Mouse (Mus musculus): ENCODE measurements around the gene Sox5. TPM values are rescaled to one million over a fixed set of nuclear protein-coding genes. Genes with fewer than 3 reads are reported as not detected.
"Not testable (repeated sequence)": the region's sequence is repeated elsewhere in the genome, so short reads cannot be mapped to it uniquely, and the experiment has no call there.

Gene Sox5
- polyA plus RNA-seq, 1 experiment from 2014 or later: 55.3 TPM

GRCm38 (mm10) chr6:144236581-144236980, 545.2 kb downstream of the Sox5 start:
- 49% methylated on average over 11 of the region's 11 CpGs for WGBS
- Histone ChIP-seq H3K4me2 (replicated peaks) (no peak overlapping the region), H3K4me1 (no peaks in the 10 kb centered on the region), H3K9me3 (no peaks in the 10 kb centered on the region), H3K36me3 (no peaks in the 10 kb centered on the region), H3K27ac (no peak overlapping the region), H3K9ac (no peak overlapping the region), H3K27me3 (no peaks in the 10 kb centered on the region), H3K4me3 (no peak overlapping the region)
- ATAC-seq (ENCODE audit: insufficient number of reproducible peaks, insufficient read depth, low FRiP score, low TSS enrichment): no peak

GRCm38 (mm10) chr6:144203970-144204369, 577.8 kb downstream of the Sox5 start:
- 0 out of 2 replicates have a peak, but pooled peaks cover 5% of the 10 kb centered on the region for H3K27me3 ChIP-seq
- H3K4me1 ChIP-seq: peaks cover 17% of the 10 kb centered on the region
- no peaks in the 10 kb centered on the region for H3K36me3 ChIP-seq
- H3K27ac ChIP-seq: no peak overlapping the region
- no peak overlapping the region for H3K9ac ChIP-seq
- no peaks in the 10 kb centered on the region for H3K9me3 ChIP-seq
- peak overlapping the region; percentile 32 for H3K4me2 ChIP-seq (replicated peaks)
- no peak overlapping the region for H3K4me3 ChIP-seq
- ATAC-seq (ENCODE audit: insufficient number of reproducible peaks, insufficient read depth, low FRiP score, low TSS enrichment): no peak
- 25% methylated on average over 8 of the region's 8 CpGs for WGBS

- no peaks in the 10 kb centered on the region for H3K9me3 ChIP-seq
- peaks cover 17% of the 10 kb centered on the region for H3K4me1 ChIP-seq
- H3K4me3 ChIP-seq: peak overlapping the region; percentile 12; the same call in 1 of the 2 replicates
- H3K4me2 ChIP-seq (replicated peaks): peak overlapping the region; percentile 38
- no peak overlapping the region for H3K9ac ChIP-seq
- no peak overlapping the region for H3K27ac ChIP-seq
- ATAC-seq (ENCODE audit: insufficient number of reproducible peaks, insufficient read depth, low FRiP score, low TSS enrichment): no peak
- WGBS: 31% methylated on average over 12 of the region's 12 CpGs
- H3K27me3 ChIP-seq: 0 out of 2 replicates have a peak, but pooled peaks cover 5% of the 10 kb centered on the region
- H3K36me3 ChIP-seq: no peaks in the 10 kb centered on the region
These were observed 578.8 kb downstream of the Sox5 start for GRCm38 (mm10) chr6:144203013-144203412.

- 74% methylated on average over 5 of the region's 5 CpGs for WGBS
These were observed 580.3 kb downstream of the Sox5 start for GRCm38 (mm10) chr6:144201402-144202040.

GRCm38 (mm10) chr6:144197209-144198119, 584.3 kb downstream of the Sox5 start:
- H3K4me2 ChIP-seq (replicated peaks): no peak overlapping the region

More at GRCm38 (mm10) chr6:144201402-144202040, 580.3 kb downstream of the Sox5 start:
- H3K9ac ChIP-seq: no peak overlapping the region
- peaks cover 27% of the 10 kb centered on the region for H3K4me1 ChIP-seq
- ATAC-seq (ENCODE audit: insufficient number of reproducible peaks, insufficient read depth, low FRiP score, low TSS enrichment): no peak
- no peak overlapping the region for H3K4me2 ChIP-seq (replicated peaks)
- no peaks in the 10 kb centered on the region for H3K36me3 ChIP-seq
- H3K27ac ChIP-seq: no peak overlapping the region
- H3K4me3 ChIP-seq: no peak overlapping the region
- H3K27me3 ChIP-seq: 0 out of 2 replicates have a peak, but pooled peaks cover 5% of the 10 kb centered on the region
- H3K9me3 ChIP-seq: no peaks in the 10 kb centered on the region

GRCm38 (mm10) chr6:144195934-144196333, 585.8 kb downstream of the Sox5 start:
- Histone ChIP-seq H3K4me3 (no peak overlapping the region), H3K27me3 (no peaks in the 10 kb centered on the region), H3K4me2 (replicated peaks) (no peak overlapping the region), H3K9ac (no peak overlapping the region), H3K9me3 (peaks cover 6% of the 10 kb centered on the region; the same call in 1 of the 2 replicates), H3K27ac (no peak overlapping the region), H3K4me1 (peaks cover 9% of the 10 kb centered on the region; the same call in 1 of the 2 replicates), H3K36me3 (peaks cover 3% of the 10 kb centered on the region; the same call in 1 of the 2 replicates)
- ATAC-seq (ENCODE audit: insufficient number of reproducible peaks, insufficient read depth, low FRiP score, low TSS enrichment): no peak
- WGBS: 73% methylated on average over 14 of the region's 14 CpGs

More at GRCm38 (mm10) chr6:144197209-144198119, 584.3 kb downstream of the Sox5 start:
- Histone ChIP-seq H3K27ac (no peak overlapping the region), H3K27me3 (no peaks in the 10 kb centered on the region), H3K9me3 (no peaks in the 10 kb centered on the region), H3K4me1 (peaks cover 9% of the 10 kb centered on the region; the same call in 1 of the 2 replicates), H3K36me3 (no peaks in the 10 kb centered on the region), H3K4me3 (no peak overlapping the region), H3K9ac (no peak overlapping the region)
- WGBS: 34% methylated on average over 16 of the region's 16 CpGs
- no peak for ATAC-seq (ENCODE audit: insufficient number of reproducible peaks, insufficient read depth, low FRiP score, low TSS enrichment)

GRCm38 (mm10) chr6:144183087-144183486, 598.7 kb downstream of the Sox5 start:
- Histone ChIP-seq H3K27me3 (no peaks in the 10 kb centered on the region), H3K36me3 (no peaks in the 10 kb centered on the region), H3K9ac (no peak overlapping the region), H3K4me1 (peaks cover 16% of the 10 kb centered on the region; the same call in 1 of the 2 replicates), H3K4me3 (no peak overlapping the region), H3K9me3 (no peaks in the 10 kb centered on the region), H3K27ac (no peak overlapping the region), H3K4me2 (replicated peaks) (no peak overlapping the region)
- no peak for ATAC-seq (ENCODE audit: insufficient number of reproducible peaks, insufficient read depth, low FRiP score, low TSS enrichment)
- 89% methylated on average over 3 of the region's 3 CpGs for WGBS

- not testable (repeated sequence) for H3K9ac ChIP-seq; ATAC-seq (ENCODE audit: insufficient number of reproducible peaks, insufficient read depth, low FRiP score, low TSS enrichment); H3K27ac ChIP-seq; H3K4me3 ChIP-seq; H3K36me3 ChIP-seq; H3K4me2 ChIP-seq (replicated peaks); H3K9me3 ChIP-seq; H3K27me3 ChIP-seq
- peaks cover 16% of the 10 kb centered on the region; the same call in 1 of the 2 replicates for H3K4me1 ChIP-seq
- WGBS: 92% methylated on average over 13 of the region's 13 CpGs
These were observed 599.3 kb downstream of the Sox5 start for GRCm38 (mm10) chr6:144182429-144182828.

- H3K4me2 ChIP-seq (replicated peaks): peak overlapping the region; percentile 43
- no peak overlapping the region for H3K9ac ChIP-seq
- no peaks in the 10 kb centered on the region for H3K36me3 ChIP-seq
- H3K9me3 ChIP-seq: no peaks in the 10 kb centered on the region
- H3K4me3 ChIP-seq: peak overlapping the region; percentile 20
- no peak for ATAC-seq (ENCODE audit: insufficient number of reproducible peaks, insufficient read depth, low FRiP score, low TSS enrichment)
- no peaks in the 10 kb centered on the region for H3K27me3 ChIP-seq
- 13% methylated on average over 12 of the region's 12 CpGs for WGBS
- peaks cover 16% of the 10 kb centered on the region; the same call in 1 of the 2 replicates for H3K4me1 ChIP-seq
- peak overlapping the region; percentile 58 for H3K27ac ChIP-seq
These were observed 600.5 kb downstream of the Sox5 start for GRCm38 (mm10) chr6:144181083-144181866.

GRCm38 (mm10) chr6:144179111-144179510, 602.7 kb downstream of the Sox5 start:
- WGBS: 27% methylated on average over 3 of the region's 3 CpGs
- peaks cover 23% of the 10 kb centered on the region; the same call in 1 of the 2 replicates for H3K4me1 ChIP-seq
- H3K27me3 ChIP-seq: no peaks in the 10 kb centered on the region
- H3K9me3 ChIP-seq: no peaks in the 10 kb centered on the region
- H3K9ac ChIP-seq: no peak overlapping the region
- no peak overlapping the region for H3K4me2 ChIP-seq (replicated peaks)
- H3K27ac ChIP-seq: no peak overlapping the region
- no peaks in the 10 kb centered on the region for H3K36me3 ChIP-seq
- no peak overlapping the region for H3K4me3 ChIP-seq
- no peak for ATAC-seq (ENCODE audit: insufficient number of reproducible peaks, insufficient read depth, low FRiP score, low TSS enrichment)

GRCm38 (mm10) chr6:144176674-144177073, 605.1 kb downstream of the Sox5 start:
- Histone ChIP-seq H3K27ac (no peak overlapping the region), H3K9me3 (no peaks in the 10 kb centered on the region), H3K4me3 (no peak overlapping the region), H3K4me1 (peaks cover 25% of the 10 kb centered on the region; the same call in 1 of the 2 replicates), H3K4me2 (replicated peaks) (no peak overlapping the region), H3K9ac (no peak overlapping the region), H3K27me3 (no peaks in the 10 kb centered on the region), H3K36me3 (no peaks in the 10 kb centered on the region)
- WGBS: 81% methylated on average over 5 of the region's 5 CpGs
- no peak for ATAC-seq (ENCODE audit: insufficient number of reproducible peaks, insufficient read depth, low FRiP score, low TSS enrichment)

Measured in embryonic facial prominence, embryonic 12.5 days (tissue).